Mouse (Mus musculus) erythroblast, embryonic 14.5 days (primary cell): ENCODE data around the gene Cabcoco1. TPM values are rescaled to one million over a fixed set of nuclear protein-coding genes. Genes with fewer than 3 reads are reported as not detected.

Experiments used
- H3K27me3 ChIP-seq: 2 replicates; pipeline ENCODE4 v1.6.1; 2012; ENCODE audit warnings: inconsistent platforms; ENCODE audit not compliant: control insufficient read depth
- H3K36me3 ChIP-seq: 2 replicates; pipeline ENCODE4 v1.6.1; 2012; ENCODE audit warnings: mild to moderate bottlenecking, inconsistent platforms; ENCODE audit not compliant: control insufficient read depth
- H3K4me1 ChIP-seq: 2 replicates; pipeline ENCODE4 v1.6.1; 2012; ENCODE audit warnings: inconsistent platforms; ENCODE audit not compliant: control insufficient read depth
- H3K4me3 ChIP-seq: replicated peaks from 2 replicates; pipeline ENCODE3; 2012; ENCODE audit warnings: moderate library complexity, mild to moderate bottlenecking, inconsistent platforms
- H3K9me3 ChIP-seq: 2 replicates; pipeline ENCODE4 v1.6.1; 2012; ENCODE audit warnings: low read length, inconsistent platforms, mixed read lengths; ENCODE audit not compliant: control insufficient read depth
- GATA1 ChIP-seq: IDR thresholded peaks from 2 replicates; pipeline ENCODE4 v1.6.1; 2012; ENCODE audit warnings: low read length, inconsistent platforms, mixed read lengths
- TAL1 ChIP-seq: IDR thresholded peaks from 3 replicates; pipeline ENCODE4 v1.6.1; 2012; ENCODE audit warnings: low read length, inconsistent platforms, mixed read lengths
- polyA plus RNA-seq: library from polyadenylated mRNA; stranded (reverse); fragments of >175 nt; gene quantifications from 2 replicates; pipeline ENCODE4 v1.2.3, GENCODE M21; 2012

Cabcoco1 gene
- polyA plus RNA-seq: not detected in 2 replicates

DNA sequence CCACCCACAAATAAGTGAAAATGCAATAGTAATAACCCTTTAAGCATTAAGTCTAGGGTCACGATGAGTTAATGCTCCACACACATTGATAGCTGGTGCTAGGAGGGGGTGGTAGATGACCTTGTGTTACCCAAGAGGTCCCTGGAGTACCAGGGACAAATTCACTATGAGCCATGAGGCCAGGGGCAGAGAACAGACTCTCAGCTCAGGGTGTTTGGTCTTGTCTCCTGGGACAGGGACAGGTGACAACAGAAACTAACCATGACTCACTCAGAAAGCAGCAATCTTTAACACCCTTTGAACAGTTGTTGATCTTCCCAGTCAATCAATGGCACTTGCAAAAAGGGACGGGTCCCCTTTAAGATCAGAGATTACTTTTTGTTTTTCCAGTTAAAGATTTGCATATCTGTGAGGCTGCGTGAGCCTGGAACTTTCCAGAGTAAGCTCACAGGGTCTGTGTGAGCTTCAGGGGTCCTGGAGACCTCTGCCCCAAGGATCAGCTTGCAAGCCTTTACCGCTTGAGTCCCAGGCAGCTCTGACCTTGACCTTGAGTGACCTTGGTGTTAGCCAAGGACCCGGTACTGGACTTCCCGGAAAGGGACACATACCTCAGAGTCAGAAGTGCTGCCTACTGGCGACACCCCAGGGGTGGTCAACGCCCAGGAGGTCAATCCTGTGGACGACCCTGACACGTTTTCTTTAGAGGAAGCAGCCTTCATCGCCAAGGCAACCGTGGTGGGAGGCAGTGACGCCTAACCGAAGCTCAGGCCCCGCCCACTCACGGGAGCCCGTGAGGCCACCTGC, at the start of gene Cabcoco1:
Gene Cabcoco1 (minus strand): TSS at position 758 of the 804 bp plus-strand sequence.
- TF ChIP-seq GATA1: no peak
- TF ChIP-seq TAL1: no peak
- peaks cover 3% of the 10 kb centered on the region for H3K4me1 ChIP-seq
- no peaks in the 10 kb centered on the region for H3K36me3 ChIP-seq
- peak within 1 kb of the TSS; percentile 45 for H3K4me3 ChIP-seq
- H3K9me3 ChIP-seq: peaks cover 2% of the 10 kb centered on the region; the same call in 1 of the 2 replicates
- H3K27me3 ChIP-seq: no peaks in the 10 kb centered on the region

- TF ChIP-seq GATA1 (no peak), TAL1 (no peak)
- H3K27me3 ChIP-seq: no peaks in the 10 kb centered on the region
- H3K9me3 ChIP-seq: peaks cover 4% of the 10 kb centered on the region; the same call in 1 of the 2 replicates
Observed at GRCm38 (mm10) chr10:68589530-68590252, 48.0 kb upstream of the Cabcoco1 start.

GRCm38 (mm10) chr10:68587416-68588040, 45.8 kb upstream of the Cabcoco1 start:
- Histone ChIP-seq H3K36me3 (no peaks in the 10 kb centered on the region), H3K9me3 (peaks cover 4% of the 10 kb centered on the region; the same call in 1 of the 2 replicates), H3K27me3 (no peaks in the 10 kb centered on the region), H3K4me3 (no peak overlapping the region), H3K4me1 (no peaks in the 10 kb centered on the region)
- TF ChIP-seq GATA1 (no peak), TAL1 (no peak)

More at GRCm38 (mm10) chr10:68589530-68590252, 48.0 kb upstream of the Cabcoco1 start:
- Histone ChIP-seq H3K36me3 (no peaks in the 10 kb centered on the region), H3K4me3 (no peak overlapping the region), H3K4me1 (no peaks in the 10 kb centered on the region)

DNA sequence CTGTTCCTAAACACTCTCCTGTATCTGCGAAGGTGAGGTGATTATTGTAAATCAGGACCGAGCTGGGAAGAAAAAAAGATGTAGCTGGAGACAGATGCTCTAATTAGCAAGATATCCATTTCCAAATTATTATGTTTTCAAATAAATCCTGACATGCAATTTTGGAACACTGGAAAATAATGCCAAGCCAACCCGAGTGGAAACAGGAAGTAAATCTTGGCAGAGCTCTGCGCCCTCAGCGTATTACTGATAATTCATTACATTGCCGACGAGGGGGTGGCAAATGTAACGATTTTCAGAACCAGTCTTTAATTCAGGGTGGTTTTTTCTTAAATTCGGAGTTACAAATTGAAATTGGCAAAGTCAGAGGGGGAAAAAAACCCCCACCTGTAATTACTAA, 35.6 kb upstream of the Cabcoco1 start:
- TF ChIP-seq TAL1: no peak
- no peak for TF ChIP-seq GATA1
- H3K4me1 ChIP-seq: no peaks in the 10 kb centered on the region
- no peaks in the 10 kb centered on the region for H3K36me3 ChIP-seq
- H3K27me3 ChIP-seq: no peaks in the 10 kb centered on the region
- H3K4me3 ChIP-seq: no peak overlapping the region
- peaks cover 5% of the 10 kb centered on the region for H3K9me3 ChIP-seq

DNA sequence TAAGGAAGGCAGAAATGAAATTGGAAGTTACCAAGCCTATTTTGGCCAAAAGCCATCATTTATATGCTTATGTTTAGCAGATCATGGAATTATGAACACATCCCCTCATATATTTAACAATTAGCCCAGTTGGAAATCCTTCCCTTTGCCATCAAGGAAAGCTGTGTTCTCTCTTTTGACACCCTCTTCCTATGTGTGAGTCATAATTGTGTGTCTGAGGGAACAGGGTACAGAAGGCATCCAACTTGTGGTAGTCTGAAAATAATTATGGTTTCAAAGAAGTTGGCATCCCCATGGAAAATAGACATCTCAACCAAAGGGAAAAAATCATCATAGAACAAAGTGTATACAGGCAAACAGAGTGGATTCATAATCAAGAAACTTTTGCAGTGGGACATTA, 26.5 kb upstream of the Cabcoco1 start:
- Histone ChIP-seq H3K27me3 (no peaks in the 10 kb centered on the region), H3K4me3 (no peak overlapping the region), H3K9me3 (peaks cover 2% of the 10 kb centered on the region; the same call in 1 of the 2 replicates), H3K4me1 (no peaks in the 10 kb centered on the region), H3K36me3 (no peaks in the 10 kb centered on the region)
- TF ChIP-seq GATA1: no peak

- Histone ChIP-seq H3K9me3 (peaks cover 5% of the 10 kb centered on the region; the same call in 1 of the 2 replicates), H3K4me3 (no peak overlapping the region), H3K4me1 (no peaks in the 10 kb centered on the region), H3K36me3 (no peaks in the 10 kb centered on the region), H3K27me3 (no peaks in the 10 kb centered on the region)
- TF ChIP-seq TAL1: no peak
- TF ChIP-seq GATA1: no peak
Observed at GRCm38 (mm10) chr10:68562344-68562743, 20.6 kb upstream of the Cabcoco1 start.

DNA sequence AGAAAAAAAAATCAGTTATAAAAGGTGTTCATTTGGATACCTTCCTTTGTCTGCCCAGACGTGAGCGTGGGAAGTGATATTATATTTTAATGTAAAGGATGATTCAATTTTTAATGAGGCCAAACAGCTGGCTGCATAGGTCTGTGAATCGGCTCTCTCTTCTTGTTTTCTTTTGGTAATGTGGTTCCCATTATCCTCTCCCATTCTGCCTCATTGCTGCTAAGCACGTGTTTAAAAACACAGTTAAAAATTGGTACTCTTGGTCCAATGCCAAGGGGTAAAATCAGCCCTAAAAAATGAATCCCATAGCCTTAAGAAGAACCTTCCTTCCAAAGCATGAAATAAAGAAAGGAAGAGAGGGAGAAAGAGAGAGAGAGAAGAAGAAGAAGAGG, 17.1 kb upstream of the Cabcoco1 start:
- no peak for TF ChIP-seq TAL1
- TF ChIP-seq GATA1: no peak
- Histone ChIP-seq H3K9me3 (peaks cover 5% of the 10 kb centered on the region; the same call in 1 of the 2 replicates), H3K36me3 (no peaks in the 10 kb centered on the region)

GRCm38 (mm10) chr10:68558105-68558827, 16.6 kb upstream of the Cabcoco1 start:
- TF ChIP-seq GATA1: no peak
- no peak for TF ChIP-seq TAL1
- no peaks in the 10 kb centered on the region for H3K36me3 ChIP-seq
- no peak overlapping the region for H3K4me3 ChIP-seq

More for the DNA sequence above, 17.1 kb upstream of the Cabcoco1 start:
- Histone ChIP-seq H3K27me3 (no peaks in the 10 kb centered on the region), H3K4me3 (no peak overlapping the region), H3K4me1 (no peaks in the 10 kb centered on the region)

More at GRCm38 (mm10) chr10:68558105-68558827, 16.6 kb upstream of the Cabcoco1 start:
- peaks cover 5% of the 10 kb centered on the region; the same call in 1 of the 2 replicates for H3K9me3 ChIP-seq
- no peaks in the 10 kb centered on the region for H3K4me1 ChIP-seq
- no peaks in the 10 kb centered on the region for H3K27me3 ChIP-seq
